Mouse (Mus musculus) lung, postnatal 14 days (tissue): ENCODE measurements around the gene Wrnip1.
A peak's percentile ranks its signal among the peaks of the same experiment; 100 is the strongest.

Experiments
- DNase-seq: peaks from one replicate; pipeline ENCODE4 v3.0.0; 2021

Wrnip1 gene

GRCm38 (mm10) chr13:32801693-32802221 is at the start of gene Wrnip1:
Gene Wrnip1, plus strand, starts transcription at chr13:32802038.
- DNase-seq, result peak; percentile 95

GRCm38 (mm10) chr13:32752066-32752657 is 49.7 kb upstream of the Wrnip1 start:
- DNase-seq, result no peak

GRCm38 (mm10) chr13:32759036-32759435 is 42.8 kb upstream of the Wrnip1 start:
- no peak for DNase-seq

- no peak for DNase-seq
These were observed 41.0 kb upstream of the Wrnip1 start for GRCm38 (mm10) chr13:32760795-32761194.

DNA sequence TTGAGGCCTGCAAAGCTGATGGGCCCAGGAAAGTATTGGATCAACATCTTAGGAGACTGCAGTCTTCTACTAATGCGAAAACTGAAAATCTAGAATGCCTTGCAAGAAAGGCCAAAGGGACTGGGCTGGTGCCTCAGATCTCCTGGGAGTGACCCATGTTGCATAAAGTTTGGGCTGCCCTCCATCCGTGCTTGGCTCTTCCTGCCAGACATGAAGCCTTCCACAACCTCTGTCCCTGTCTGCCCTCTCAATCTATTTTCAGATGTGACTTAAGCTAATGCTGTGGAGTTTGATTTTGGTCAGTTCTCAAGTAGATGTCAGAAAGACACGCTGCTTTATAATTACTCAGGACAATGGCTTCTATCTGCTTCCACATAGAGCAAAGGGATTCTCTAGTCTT is 38.7 kb upstream of the Wrnip1 start:
- DNase-seq, result peak; percentile 39

GRCm38 (mm10) chr13:32764448-32764847 is 37.4 kb upstream of the Wrnip1 start:
- peak; percentile 12 for DNase-seq

DNA sequence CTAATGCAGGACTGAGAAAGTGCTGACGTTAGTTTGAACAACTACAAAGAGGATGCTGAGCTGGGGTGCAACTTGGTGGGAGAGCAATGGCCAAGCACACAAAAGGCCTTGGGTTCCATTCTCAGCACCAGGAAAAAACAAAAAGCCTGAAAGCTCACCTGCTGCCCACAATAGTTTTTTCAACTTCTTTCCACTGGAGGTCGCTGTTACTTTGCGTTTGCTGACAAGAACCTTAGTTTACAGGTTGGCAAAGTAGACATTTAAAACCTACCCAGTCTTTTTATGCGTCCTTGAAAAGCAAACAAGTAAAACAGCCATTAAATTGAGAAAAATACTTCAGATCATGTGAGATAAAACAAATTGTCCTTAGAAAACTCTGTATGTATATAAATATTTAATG is 33.7 kb upstream of the Wrnip1 start:
- DNase-seq, result peak; percentile 54

- DNase-seq, result no peak
These were observed 31.9 kb upstream of the Wrnip1 start for GRCm38 (mm10) chr13:32769960-32770359.

GRCm38 (mm10) chr13:32775889-32776288 is 25.9 kb upstream of the Wrnip1 start:
- DNase-seq, result no peak

GRCm38 (mm10) chr13:32776350-32776749 is 25.5 kb upstream of the Wrnip1 start:
- DNase-seq, result no peak

- no peak for DNase-seq
These were observed 23.0 kb upstream of the Wrnip1 start for GRCm38 (mm10) chr13:32778861-32779260.

- peak; percentile 21 for DNase-seq
These were observed 18.8 kb upstream of the Wrnip1 start for GRCm38 (mm10) chr13:32783055-32783454.

DNA sequence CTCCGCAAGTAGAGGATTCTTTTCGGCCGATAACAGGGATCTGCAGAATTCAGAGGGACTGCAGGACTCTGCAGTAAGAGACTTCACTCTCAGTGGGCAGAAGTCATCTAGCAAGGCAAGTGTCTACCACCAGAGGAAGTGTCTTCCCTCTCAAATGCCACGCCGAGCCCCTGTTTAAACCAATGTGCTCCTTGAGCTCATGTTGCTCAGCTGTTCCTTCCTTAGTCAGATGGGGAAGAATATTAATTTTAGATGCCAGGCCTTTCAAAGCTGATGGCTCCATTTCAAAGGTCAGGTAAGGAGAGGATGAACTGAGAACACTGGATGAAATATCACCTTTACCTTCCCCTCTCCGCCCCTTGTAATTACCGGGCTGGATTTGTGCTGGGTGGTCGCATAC is 18.0 kb upstream of the Wrnip1 start, which contains the start of gene Mylk4:
Mylk4 (minus strand) TSS at position 139 of the 400 bp plus-strand sequence.
- no peak for DNase-seq

DNA sequence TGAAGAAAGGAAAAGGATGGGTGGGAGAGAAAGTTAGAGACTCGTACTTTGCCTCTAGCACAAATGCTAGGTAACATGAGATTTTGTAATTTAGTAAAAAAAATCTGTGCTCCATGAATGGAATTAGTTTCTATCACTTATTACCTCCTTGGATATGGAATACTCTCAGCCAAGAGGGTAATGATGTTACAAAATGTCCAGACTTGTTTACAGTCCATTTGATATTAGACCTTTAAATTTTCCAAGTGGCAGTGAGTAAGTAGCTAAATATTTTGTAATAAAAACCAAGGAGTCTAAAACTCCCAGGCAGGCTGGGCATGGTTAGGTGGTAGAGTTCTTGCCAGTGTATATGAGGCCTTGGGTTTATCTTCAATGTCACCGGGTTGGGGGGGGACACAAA is 14.3 kb upstream of the Wrnip1 start:
- no peak for DNase-seq

- DNase-seq, result no peak
These were observed 12.1 kb upstream of the Wrnip1 start for GRCm38 (mm10) chr13:32789781-32790180.

DNA sequence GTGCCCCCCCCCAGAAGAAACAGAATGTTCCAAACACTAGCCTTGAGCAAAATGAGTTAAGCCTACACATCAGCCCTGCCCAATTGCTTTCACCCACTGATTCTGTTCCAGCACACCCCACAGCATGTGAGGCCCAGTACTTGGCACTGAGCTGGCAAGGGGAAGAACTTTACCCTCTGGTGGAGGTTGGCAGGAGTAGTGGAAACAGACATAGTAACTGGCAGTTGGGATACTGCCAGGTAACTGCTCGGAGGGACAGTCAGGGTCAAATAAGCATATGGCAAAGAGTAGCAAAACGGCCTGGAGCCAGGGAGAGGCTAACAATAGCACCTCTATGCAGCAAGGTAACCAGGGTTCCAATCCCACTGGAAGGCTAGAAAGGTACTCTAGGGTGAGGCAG is 7.2 kb upstream of the Wrnip1 start:
- no peak for DNase-seq

DNA sequence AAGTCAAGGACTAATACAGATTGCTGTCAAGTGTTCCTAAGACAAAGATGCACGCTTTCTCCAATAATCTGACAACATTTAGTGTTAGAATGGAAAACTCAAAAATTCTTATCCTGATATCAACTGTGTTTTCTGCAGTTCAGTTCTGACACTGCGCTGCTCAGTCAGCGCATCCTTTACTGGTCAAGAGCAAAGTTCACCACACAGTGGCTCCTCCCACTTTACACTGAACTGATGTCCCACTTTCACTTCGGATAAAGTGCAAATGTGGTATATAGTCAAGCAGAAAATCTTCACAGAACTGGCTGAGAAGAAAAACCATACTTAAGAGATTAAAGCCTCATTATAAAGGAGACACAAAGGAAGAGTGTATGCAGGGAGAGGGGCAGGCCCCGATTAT is 6.7 kb upstream of the Wrnip1 start:
- DNase-seq, result no peak

DNA sequence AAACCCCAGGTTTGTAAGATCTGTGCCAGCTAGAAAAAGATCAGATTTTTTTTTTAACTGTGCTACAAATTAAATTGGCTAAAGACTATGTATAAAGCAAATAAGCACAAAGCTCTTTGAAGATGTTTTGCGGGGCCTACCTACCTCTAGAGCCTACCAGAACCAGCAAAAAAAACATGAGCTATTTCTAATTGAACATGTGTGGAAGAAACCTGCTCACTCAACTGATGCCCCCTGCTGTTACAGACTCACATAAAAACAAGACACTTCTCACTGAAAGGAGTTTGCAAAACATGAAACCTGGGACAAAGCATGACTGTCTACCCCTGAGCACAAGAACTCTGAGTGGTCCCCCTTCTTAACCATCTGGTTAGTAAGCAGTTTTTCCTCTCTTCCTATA is 4.8 kb upstream of the Wrnip1 start:
- no peak for DNase-seq

DNA sequence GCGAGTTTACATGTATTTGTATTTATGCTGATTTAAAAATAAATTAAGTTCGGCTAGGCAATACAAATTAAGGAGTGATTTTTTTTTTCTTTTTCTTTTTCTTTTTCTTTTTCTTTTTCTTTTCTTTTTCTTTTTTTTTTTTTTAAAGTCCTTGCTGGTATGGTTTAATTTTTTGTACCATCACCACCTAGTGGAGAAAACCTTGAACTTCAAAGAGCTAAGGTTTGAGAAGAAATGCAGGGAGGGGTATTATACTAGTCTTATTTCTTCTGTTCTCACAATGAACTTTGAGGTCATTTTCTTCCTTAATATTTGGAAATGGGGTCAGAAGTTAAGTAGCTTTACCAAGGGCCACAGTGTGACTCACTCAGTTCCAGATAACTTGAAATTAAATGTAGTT is 2.7 kb upstream of the Wrnip1 start:
- DNase-seq, result no peak

GRCm38 (mm10) chr13:32800859-32801258 is 979 bp upstream of the Wrnip1 start:
- no peak for DNase-seq

DNA sequence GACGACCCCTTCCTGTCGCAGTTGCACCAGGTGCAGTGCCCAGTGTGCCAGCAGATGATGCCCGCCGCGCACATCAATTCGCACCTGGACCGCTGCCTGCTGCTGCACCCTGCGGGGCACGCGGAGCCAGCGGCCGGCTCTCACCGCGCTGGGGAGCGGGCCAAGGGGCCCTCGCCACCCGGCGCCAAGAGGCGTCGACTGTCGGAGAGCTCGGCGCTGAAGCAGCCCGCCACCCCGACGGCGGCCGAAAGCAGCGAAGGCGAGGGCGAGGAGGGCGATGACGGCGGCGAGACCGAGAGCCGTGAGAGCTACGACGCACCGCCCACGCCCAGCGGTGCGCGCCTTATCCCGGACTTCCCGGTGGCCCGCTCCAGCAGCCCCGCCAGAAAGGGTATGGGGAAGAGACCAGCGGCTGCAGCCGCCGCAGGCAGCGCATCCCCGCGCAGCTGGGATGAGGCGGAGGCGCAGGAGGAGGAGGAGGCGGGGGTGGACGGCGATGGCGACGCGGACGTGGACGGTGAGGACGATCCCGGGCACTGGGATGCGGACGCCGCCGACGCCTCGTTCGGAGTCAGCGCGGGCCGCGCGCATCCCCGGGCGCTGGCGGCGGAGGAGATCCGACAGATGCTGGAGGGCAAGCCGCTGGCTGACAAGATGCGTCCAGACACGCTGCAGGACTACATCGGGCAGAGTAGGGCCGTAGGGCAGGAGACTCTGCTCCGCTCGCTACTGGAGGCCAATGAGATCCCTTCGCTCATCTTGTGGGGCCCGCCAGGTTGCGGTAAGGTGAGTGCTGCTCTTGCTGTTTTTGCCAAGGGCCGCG is 632 bp downstream of the Wrnip1 start, which contains the start of gene D930007J09Rik:
D930007J09Rik (minus strand) TSS at position 591 of the 823 bp plus-strand sequence.
- peak; percentile 41 for DNase-seq

- DNase-seq, result no peak
These were observed 2.0 kb downstream of the Wrnip1 start for GRCm38 (mm10) chr13:32803701-32804345.

GRCm38 (mm10) chr13:32806820-32807219 is 5.0 kb downstream of the Wrnip1 start:
- DNase-seq, result peak; percentile 5

GRCm38 (mm10) chr13:32807624-32808023 is 5.8 kb downstream of the Wrnip1 start:
- no peak for DNase-seq
